Mouse (Mus musculus) central nervous system, embryonic 18 days (tissue): ENCODE results near the gene Slc35a2. TPM values are rescaled to one million over a fixed set of nuclear protein-coding genes. Genes with fewer than 3 reads are reported as not detected.

Source experiments
- polyA plus RNA-seq: library from polyadenylated mRNA; depleted of rRNA; stranded (reverse); fragments of >200 nt; gene quantifications from 2 replicates; pipeline ENCODE4 v1.2.3, GENCODE M21; 2012; rRNA removed

The Slc35a2 gene
- 49.2 and 53.2 TPM in 2 replicates for polyA plus RNA-seq

DNA sequence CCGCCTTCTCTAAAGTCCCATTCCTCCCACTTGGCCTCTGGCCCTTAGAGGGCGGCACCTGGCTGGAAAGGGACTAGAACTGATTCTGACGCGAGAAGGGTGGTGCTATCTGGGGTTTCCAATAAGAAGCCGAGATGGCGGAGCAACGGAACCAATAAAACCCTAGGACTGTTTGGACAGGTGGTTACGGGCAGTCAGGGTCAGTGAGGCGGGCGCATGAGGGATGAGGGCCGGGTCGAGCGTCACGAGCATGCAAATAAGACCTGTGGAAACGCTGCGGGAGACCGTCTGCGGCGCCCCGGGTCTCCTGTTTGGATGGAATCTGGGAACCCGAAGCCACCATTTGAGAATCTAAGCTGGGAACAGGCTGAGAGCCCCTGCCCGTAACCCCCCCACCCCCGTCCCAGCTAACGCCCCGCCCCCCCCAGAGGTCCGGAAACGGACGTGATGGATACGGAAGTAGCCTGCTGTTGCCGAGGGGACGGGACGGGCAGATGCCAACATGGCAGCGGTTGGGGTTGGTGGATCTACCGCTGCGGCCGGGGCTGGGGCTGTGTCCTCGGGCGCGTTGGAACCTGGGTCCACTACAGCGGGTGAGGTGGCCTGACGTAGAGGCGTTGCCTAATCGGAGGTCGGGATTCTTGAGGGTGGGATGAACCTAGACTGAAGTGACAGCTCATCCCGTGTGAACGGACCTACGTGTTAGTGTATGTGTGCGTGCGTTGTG, at the start of gene Slc35a2:
Gene Slc35a2, plus strand, starts transcription at position 188 of the 727 bp plus-strand sequence.

DNA sequence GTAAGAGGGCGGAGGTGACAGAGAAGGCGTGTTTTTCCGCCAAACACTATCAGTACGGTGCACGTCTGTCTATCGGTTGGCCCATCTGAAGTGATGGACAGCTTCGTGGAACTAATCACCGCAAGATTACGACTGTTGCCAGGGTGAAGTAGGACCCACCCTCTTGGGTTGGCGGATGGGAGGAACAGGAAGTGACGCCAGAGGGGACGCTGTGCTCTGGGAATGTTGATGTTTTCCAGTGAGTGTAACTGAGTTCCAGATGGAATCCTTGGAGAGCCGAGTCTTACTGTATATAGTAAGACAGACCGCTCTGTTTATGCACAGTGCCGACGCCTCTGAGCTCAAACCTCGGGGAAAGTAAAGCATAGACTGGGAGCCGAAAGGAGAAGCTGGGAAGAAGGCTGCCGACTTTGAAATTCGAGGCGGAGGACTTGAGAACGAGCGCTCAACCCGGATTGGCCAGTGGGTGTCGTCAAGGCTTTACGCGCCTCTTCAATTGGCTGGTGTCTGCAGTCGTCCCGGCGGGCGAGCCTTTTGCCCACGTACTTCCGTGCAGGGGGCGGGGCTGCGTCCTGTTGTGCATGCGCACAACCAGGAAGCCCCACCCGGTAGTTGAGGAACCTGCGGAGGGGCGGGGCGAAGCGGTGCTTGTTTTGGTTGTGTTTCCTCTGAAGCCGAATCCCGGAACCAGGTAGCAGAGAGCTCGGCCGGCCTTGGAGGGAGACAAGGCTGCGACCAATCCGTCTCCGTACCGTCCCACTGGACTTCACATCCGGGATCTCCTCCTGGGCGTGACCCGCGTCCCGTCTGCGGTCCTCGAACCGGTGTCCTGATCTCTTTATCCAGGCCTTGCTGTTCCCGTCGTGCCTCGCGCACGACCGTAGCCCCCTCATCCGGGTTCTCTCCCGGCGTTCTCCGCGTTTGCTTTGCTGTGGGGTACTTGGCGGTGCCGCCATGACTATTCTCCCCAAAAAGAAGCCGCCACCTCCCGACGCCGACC, 42.4 kb upstream of the Slc35a2 start, which contains the start of gene Otud5:
Gene Otud5, plus strand, starts transcription at position 202 of the 1,000 bp plus-strand sequence.

DNA sequence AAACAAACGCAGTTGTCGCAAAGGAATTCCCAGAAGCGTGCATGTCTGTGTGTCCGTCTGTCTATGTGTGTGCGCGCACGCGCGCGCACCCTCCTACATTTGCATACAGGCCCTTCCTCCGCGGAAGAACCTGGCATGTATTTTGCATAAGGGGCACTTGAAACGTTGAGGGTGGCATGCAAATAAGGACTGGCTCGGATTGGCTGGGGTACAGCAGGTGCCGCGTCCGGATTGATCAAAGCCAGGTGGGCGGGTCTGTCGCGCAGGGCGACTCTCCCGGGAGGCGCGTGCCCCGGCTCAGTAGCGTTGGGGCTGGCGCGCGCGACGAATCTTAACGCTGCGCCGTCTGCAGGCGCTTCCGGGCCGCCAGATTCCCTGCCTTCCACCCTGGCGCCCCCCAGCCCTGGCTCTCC, 5.8 kb upstream of the Slc35a2 start, which contains the start of gene Pim2:
Gene Pim2, plus strand, starts transcription at position 256 of the 413 bp plus-strand sequence.

DNA sequence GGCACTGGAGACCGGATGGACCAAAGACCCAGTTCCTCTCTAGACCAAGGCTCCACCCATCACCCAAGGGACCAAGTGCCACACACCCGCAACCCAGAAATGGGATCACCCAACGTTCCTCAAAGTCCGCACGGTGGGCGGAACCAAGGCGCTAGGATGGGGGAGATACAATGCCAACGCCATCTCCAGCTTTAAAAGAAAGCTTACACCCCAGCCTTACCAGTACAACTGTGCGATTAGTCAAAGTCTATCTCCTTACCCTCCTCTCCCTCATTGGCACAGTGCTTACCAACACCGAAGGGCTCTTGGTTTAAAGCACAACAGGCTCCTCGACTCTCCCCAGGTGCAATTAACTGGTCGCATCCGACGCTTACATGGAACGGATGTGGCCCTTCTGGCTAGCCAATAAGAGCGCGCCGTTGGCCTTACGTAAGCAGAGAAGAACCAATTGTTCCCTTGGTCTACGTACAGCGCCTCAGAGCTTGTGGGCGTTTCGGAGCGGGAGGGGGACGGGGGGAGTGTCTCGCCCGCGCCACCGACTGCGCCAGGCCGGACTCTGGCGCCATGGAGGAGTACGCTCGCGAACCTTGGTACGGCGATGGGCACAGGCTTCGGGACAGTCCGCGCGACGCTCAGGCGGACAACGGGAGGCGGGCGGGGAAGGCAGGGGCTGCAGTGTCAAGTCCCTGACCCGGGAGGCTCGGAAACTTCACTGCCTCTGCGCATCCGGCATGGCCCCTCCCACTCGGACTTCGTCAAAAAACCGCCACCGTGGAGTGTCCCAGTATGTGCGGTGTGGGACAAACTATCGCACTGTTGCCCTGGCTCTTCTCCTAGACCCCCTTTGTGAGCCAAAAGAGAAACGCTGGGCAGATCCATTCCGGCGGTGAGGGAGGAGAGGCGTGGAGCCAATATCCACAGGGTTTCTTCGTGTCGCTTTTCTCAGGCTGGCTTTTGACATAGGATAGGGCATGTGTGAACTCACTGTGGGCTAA, 15.3 kb downstream of the Slc35a2 start, which contains the start of the genes Pqbp1 and Timm17b:
Gene Pqbp1, minus strand, starts transcription at position 390 of the 995 bp plus-strand sequence.
Gene Timm17b, plus strand, starts transcription at position 478 of the 995 bp plus-strand sequence.

DNA sequence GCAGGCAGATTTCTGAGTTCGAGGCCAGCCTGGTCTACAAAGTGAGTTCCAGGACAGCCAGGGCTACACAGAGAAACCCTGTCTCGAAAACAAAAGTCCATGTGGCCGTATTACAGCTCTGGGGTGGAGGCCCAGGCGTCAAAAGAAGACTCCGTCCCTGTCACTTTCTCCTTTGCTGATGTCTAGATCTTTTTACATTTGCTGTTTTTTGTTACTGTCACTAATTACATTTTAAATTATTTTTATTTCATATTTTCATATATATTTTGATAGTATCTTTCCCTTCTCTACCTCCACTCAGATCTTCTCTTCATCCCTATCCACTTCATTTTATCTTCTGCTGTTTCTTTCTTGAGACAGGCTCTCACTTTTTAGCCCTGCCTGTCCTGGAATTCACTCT, 23.9 kb downstream of the Slc35a2 start, which contains the start of gene Gm10491:
Gene Gm10491, minus strand, starts transcription at position 101 of the 400 bp plus-strand sequence.

DNA sequence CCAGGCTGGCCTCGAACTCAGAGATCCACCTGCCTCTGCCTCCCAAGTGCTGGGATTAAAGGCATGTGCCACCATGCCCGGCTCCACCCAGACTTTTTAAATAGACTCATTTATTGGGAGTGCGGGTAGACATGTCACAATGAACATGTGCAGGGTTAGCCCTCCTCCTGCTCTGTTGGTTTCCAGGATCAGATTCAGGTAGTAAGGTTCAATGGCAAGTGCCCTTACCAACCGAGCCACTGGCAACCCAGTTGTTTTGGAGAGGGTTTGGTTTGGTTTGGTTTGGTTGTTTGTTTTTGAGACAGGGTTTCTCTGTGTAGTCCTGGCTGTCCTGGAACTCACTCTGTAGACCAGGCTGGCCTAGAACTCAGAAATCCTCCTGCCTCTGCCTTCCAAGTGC, 25.4 kb downstream of the Slc35a2 start, which contains the start of gene Gm10490:
Gene Gm10490, plus strand, starts transcription at position 301 of the 400 bp plus-strand sequence.

DNA sequence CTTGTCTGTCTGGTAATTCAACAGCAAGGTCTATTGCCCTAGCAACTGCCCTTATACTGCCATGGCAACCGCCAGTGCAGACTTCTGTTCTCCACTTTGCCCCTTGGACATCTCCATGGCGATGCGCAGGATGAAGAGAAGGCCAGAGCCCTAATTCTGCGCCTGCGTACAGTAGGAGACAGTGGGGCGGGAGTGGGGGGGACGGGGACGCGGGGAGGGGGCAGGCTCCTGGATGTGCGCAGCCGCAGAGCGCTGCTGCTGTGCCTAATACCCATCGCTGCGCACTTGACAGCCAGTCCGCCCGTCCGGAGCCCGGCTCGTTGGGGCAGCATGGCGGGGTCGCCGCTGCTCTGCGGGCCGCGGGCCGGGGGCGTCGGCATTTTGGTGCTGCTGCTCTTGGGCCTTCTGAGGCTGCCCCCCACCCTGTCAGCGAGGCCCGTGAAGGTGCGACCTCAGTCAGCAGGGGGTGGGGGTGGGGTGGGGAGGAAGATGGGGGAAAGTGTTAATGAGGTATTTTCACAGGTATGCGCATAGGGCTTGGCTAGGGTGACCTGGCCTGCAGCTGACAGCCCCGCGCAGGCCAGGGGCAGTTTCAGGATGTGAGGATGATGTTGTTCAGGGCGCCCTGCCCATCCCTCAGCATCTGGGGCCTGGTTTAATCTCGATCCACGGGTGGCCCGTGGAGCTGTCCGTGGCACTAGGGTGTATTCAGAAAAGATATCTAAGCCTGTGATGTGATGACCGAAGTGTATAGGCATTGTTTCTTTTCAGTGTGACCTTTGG, 36.0 kb downstream of the Slc35a2 start, which contains the start of gene Pcsk1n:
Gene Pcsk1n, plus strand, starts transcription at position 222 of the 783 bp plus-strand sequence.

DNA sequence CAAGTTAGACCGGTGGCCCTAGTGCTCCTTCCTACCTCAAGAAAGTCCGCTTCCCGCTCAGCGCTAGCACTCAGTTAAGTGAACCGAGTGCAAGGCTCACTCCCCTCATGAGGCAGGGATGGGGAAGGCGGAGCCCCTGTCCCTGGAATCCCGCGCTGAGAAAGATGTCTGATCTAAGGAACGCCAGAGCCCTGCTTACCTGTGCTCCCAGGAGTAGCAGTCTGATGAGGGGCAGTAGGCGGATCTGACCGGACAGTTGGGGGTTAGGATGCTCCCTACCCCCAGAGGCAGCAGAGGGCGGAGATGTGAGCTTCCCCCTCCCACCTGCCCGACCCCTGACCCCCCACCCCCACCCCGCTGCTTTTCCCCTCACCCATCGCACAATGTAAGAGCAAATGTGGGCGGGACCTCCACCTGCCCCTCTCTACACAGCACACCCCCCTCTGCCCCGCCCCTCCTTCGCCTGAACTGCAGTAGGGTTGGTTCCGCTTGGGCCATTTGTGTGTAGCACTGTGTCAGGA, 44.5 kb downstream of the Slc35a2 start, which contains the start of gene Eras:
Gene Eras, minus strand, starts transcription at position 338 of the 521 bp plus-strand sequence.

Other genes with a start within 250 kb of the Slc35a2 start
- 300 and 326 TPM in 2 replicates for gene Syp, start 245.6 kb upstream of the Slc35a2 start, polyA plus RNA-seq
- 2.3 and 2.6 TPM in 2 replicates for gene Prickle3, start 226.8 kb upstream of the Slc35a2 start, polyA plus RNA-seq
- gene Plp2, start 212.6 kb upstream of the Slc35a2 start, polyA plus RNA-seq: 32.6 and 38.3 TPM in 2 replicates
- gene Magix, start 202.8 kb upstream of the Slc35a2 start, polyA plus RNA-seq: 0.31 and 0.51 TPM in 2 replicates
- gene Gpkow, start 186.9 kb upstream of the Slc35a2 start, polyA plus RNA-seq: 30.8 and 32.1 TPM in 2 replicates
- 43.1 and 49.2 TPM in 2 replicates for gene Wdr45, start 169.7 kb upstream of the Slc35a2 start, polyA plus RNA-seq
- gene Gm45208, start 161.8 kb upstream of the Slc35a2 start, polyA plus RNA-seq: 0.35 and 0.49 TPM in 2 replicates
- 110 and 112 TPM in 2 replicates for gene Praf2, start 155.6 kb upstream of the Slc35a2 start, polyA plus RNA-seq
- 75.3 and 82.4 TPM in 2 replicates for gene Ccdc120, start 133.1 kb upstream of the Slc35a2 start, polyA plus RNA-seq
- gene Tfe3, start 121.5 kb upstream of the Slc35a2 start, polyA plus RNA-seq: 10.8 and 12.2 TPM in 2 replicates
- gene Gripap1, start 94.3 kb upstream of the Slc35a2 start, polyA plus RNA-seq: 82.2 and 88.5 TPM in 2 replicates
- 5.8 and 6.5 TPM in 2 replicates for gene Kcnd1, start 61.7 kb upstream of the Slc35a2 start, polyA plus RNA-seq
- gene Otud5, start 42.7 kb upstream of the Slc35a2 start, polyA plus RNA-seq: 37.3 and 40.7 TPM in 2 replicates
- gene Pim2, start 5.8 kb upstream of the Slc35a2 start, polyA plus RNA-seq: 23.3 and 24.1 TPM in 2 replicates
- 198 and 220 TPM in 2 replicates for gene Pqbp1, start 15.2 kb downstream of the Slc35a2 start, polyA plus RNA-seq
- gene Timm17b, start 15.3 kb downstream of the Slc35a2 start, polyA plus RNA-seq: 41.4 and 42.9 TPM in 2 replicates
- gene Gm10491, start 23.8 kb downstream of the Slc35a2 start, polyA plus RNA-seq: not detected in 2 replicates
- not detected in 2 replicates for gene Gm10490, start 25.5 kb downstream of the Slc35a2 start, polyA plus RNA-seq
- 122 and 133 TPM in 2 replicates for gene Pcsk1n, start 35.8 kb downstream of the Slc35a2 start, polyA plus RNA-seq
- gene Eras, start 44.6 kb downstream of the Slc35a2 start, polyA plus RNA-seq: 0.07 and 0.17 TPM in 2 replicates
- gene Hdac6, start 63.9 kb downstream of the Slc35a2 start, polyA plus RNA-seq: 114 and 115 TPM in 2 replicates
- gene Gata1, start 94.0 kb downstream of the Slc35a2 start, polyA plus RNA-seq: 0.04 TPM in 2 replicates
- 0.62 and 1.5 TPM in 2 replicates for gene Glod5, start 134.5 kb downstream of the Slc35a2 start, polyA plus RNA-seq
- gene Suv39h1, start 190.7 kb downstream of the Slc35a2 start, polyA plus RNA-seq: 40.4 and 40.9 TPM in 2 replicates
- gene Was, start 206.5 kb downstream of the Slc35a2 start, polyA plus RNA-seq: 0.53 and 0.60 TPM in 2 replicates
- 270 and 294 TPM in 2 replicates for gene Wdr13, start 248.9 kb downstream of the Slc35a2 start, polyA plus RNA-seq